Mouse (Mus musculus): Measurements from ENCODE around the gene Cyp2d34. TPM values are rescaled to one million over a fixed set of nuclear protein-coding genes. Genes with fewer than 3 reads are reported as not detected.

Cyp2d34 gene
- not detected in 2 replicates for polyA plus RNA-seq (2012; rRNA removed)

DNA sequence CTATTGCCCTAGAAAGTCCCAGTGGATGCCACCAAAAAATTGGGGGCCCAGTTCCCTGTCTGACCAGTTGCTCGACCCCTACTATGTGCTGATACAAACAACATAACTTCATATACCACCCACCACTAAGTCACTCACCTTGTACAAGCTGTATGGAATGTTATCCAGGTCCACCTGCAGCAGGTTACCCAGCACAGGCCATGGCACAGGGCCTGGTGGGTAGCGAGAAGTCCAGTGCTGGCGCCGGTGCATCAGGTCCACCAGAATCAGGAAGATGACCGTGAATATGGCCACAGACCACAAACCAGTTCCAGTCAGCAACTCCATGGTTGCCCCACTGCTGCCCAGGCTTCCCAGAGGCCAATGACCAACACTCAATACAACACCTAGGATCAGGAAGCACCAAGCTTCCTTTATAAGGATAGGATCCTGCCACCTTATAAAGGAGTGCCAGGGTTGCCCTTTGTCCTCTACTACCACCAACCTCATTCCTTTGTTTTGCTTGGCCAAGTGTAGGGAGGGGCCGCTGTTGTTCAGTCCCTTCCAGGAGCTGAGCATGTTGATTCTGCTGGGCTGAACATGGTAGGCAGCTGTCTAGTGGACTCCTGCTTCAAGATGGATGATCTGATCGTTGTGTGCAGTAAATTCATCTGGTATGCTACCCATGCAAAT lies at the start of gene Cyp2d34:
Gene Cyp2d34 (minus strand): TSS at position 416 of the 672 bp plus-strand sequence.
- H3K4me3 ChIP-seq (replicated peaks; ENCODE audit: insufficient read depth, low read depth, low read length) = no peak within 1 kb of the TSS
- H3K27ac ChIP-seq (ENCODE audit: insufficient read depth, low read length) = no peak within 1 kb of the TSS
- 87% methylated on average over 7 of the region's 7 CpGs for WGBS
- H3K27me3 ChIP-seq (ENCODE audit: control insufficient read depth, insufficient read depth, low read length) = no peaks in the 10 kb centered on the region
- H3K4me1 ChIP-seq (ENCODE audit: control insufficient read depth, insufficient read depth, low read length) = no peaks in the 10 kb centered on the region
- TF ChIP-seq CTCF (IDR thresholded peaks at IDR 0.05; ENCODE audit: borderline replicate concordance, insufficient read depth, low read depth, low read length) (no peak), POLR2A (IDR thresholded peaks at IDR 0.05; ENCODE audit: borderline replicate concordance, insufficient read depth, low read length) (no peak)
- no peak for DNase-seq

DNA sequence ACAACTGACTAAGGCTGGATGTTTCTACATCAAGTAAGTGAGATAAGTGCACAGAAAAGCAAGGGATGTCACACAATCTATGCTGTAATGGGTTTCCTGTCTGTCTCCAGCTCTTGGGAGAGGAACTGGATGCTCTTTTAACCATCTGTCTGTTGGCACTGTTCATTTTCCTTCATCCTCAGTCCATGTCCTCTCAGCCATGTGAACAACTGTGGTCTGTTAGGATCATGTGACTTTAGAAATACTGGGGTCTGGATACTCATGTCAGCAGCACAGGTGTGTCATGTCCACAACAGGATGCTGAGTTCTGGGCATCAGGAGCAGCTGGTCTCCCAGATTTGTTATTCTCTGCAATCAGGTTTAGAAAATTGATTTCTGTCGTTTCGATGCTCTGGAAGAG lies 35.6 kb upstream of the Cyp2d34 start:
- Histone ChIP-seq H3K27me3 (ENCODE audit: control insufficient read depth, insufficient read depth, low read length) (no peaks in the 10 kb centered on the region), H3K27ac (ENCODE audit: insufficient read depth, low read length) (no peak overlapping the region), H3K4me3 (replicated peaks; ENCODE audit: insufficient read depth, low read depth, low read length) (no peak overlapping the region), H3K4me1 (ENCODE audit: control insufficient read depth, insufficient read depth, low read length) (no peaks in the 10 kb centered on the region; the same call in 1 of the 2 replicates)
- no peak for DNase-seq
- WGBS = 55% methylated on average over 2 of the region's 2 CpGs
- TF ChIP-seq POLR2A (IDR thresholded peaks at IDR 0.05; ENCODE audit: borderline replicate concordance, insufficient read depth, low read length) (no peak), CTCF (IDR thresholded peaks at IDR 0.05; ENCODE audit: borderline replicate concordance, insufficient read depth, low read depth, low read length) (no peak)

GRCm38 (mm10) chr15:82644371-82644770 lies 23.6 kb upstream of the Cyp2d34 start:
- no peak for TF ChIP-seq CTCF (IDR thresholded peaks at IDR 0.05; ENCODE audit: borderline replicate concordance, insufficient read depth, low read depth, low read length)
- no peak for TF ChIP-seq POLR2A (IDR thresholded peaks at IDR 0.05; ENCODE audit: borderline replicate concordance, insufficient read depth, low read length)
- Histone ChIP-seq H3K27me3 (ENCODE audit: control insufficient read depth, insufficient read depth, low read length) (no peaks in the 10 kb centered on the region), H3K4me3 (replicated peaks; ENCODE audit: insufficient read depth, low read depth, low read length) (no peak overlapping the region), H3K27ac (ENCODE audit: insufficient read depth, low read length) (no peak overlapping the region), H3K4me1 (ENCODE audit: control insufficient read depth, insufficient read depth, low read length) (no peaks in the 10 kb centered on the region)
- no peak for DNase-seq
- 84% methylated on average over 3 of the region's 3 CpGs for WGBS

DNA sequence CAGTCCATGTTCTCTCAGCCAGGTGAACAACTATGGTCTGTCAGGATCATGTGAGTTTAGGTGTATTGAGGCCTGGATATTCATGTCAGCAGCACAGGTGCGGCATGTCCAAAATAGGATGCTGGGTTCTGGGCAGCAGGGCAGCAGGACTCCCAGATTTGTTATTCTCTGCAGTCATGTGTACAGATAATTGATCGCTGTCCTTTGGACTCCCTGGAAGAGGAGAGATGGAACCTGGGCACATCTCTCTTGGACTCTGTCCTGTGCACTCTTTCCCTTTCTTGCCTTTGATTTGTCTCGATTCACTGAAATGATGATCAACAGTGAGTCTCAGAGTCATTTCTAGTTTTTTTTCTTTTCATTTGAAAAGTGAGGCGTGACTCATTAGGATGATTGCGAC lies 23.0 kb upstream of the Cyp2d34 start:
- WGBS = 94% methylated on average over 5 of the region's 5 CpGs
- no peaks in the 10 kb centered on the region for H3K4me1 ChIP-seq (ENCODE audit: control insufficient read depth, insufficient read depth, low read length)
- no peaks in the 10 kb centered on the region for H3K27me3 ChIP-seq (ENCODE audit: control insufficient read depth, insufficient read depth, low read length)
- no peak for TF ChIP-seq POLR2A (IDR thresholded peaks at IDR 0.05; ENCODE audit: borderline replicate concordance, insufficient read depth, low read length)
- no peak for TF ChIP-seq CTCF (IDR thresholded peaks at IDR 0.05; ENCODE audit: borderline replicate concordance, insufficient read depth, low read depth, low read length)
- no peak overlapping the region for H3K27ac ChIP-seq (ENCODE audit: insufficient read depth, low read length)
- no peak for DNase-seq
- H3K4me3 ChIP-seq (replicated peaks; ENCODE audit: insufficient read depth, low read depth, low read length) = no peak overlapping the region

DNA sequence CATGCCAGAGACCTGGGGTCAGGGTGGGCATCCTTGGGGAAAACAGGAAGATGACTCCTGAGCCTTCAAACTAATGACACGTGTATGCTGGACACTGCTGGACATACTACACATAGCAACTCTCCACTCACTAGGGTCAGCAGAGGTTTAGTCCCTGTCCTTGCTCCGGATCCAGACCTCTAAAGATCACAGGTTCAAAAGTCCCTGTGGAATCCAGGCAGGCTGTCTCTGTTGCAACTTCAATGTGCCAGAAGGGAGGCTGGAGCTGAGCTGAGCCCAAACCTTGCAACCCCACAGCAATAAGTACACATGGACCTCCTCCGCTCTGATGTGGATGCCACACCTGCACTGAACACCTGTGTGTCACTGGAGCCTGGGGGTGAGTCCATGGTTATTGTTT lies 22.0 kb upstream of the Cyp2d34 start:
- H3K27ac ChIP-seq (ENCODE audit: insufficient read depth, low read length) = no peak overlapping the region
- no peak for DNase-seq
- H3K4me1 ChIP-seq (ENCODE audit: control insufficient read depth, insufficient read depth, low read length) = no peaks in the 10 kb centered on the region
- TF ChIP-seq POLR2A (IDR thresholded peaks at IDR 0.05; ENCODE audit: borderline replicate concordance, insufficient read depth, low read length) (no peak), CTCF (IDR thresholded peaks at IDR 0.05; ENCODE audit: borderline replicate concordance, insufficient read depth, low read depth, low read length) (no peak)
- 88% methylated on average over 3 of the region's 3 CpGs for WGBS
- H3K27me3 ChIP-seq (ENCODE audit: control insufficient read depth, insufficient read depth, low read length) = no peaks in the 10 kb centered on the region
- no peak overlapping the region for H3K4me3 ChIP-seq (replicated peaks; ENCODE audit: insufficient read depth, low read depth, low read length)

DNA sequence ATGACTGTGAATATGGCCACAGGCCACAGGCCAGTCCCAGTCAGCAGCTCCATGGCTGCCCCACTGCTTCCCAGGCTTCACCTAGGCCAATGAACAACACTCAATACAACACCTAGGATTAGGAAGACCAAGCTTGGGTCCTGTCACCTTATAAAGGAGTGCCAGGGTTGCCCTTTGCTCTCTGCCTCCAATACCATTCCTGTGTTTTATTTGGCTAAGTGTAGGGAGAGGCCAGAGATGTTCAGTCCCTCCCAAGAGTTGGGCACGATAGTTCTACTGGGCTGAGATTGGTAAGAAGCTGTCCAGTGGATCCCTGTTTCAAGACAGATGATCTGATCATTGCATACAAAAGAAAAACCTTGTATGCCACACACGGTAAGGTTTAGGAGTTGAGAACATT lies 21.2 kb upstream of the Cyp2d34 start:
- Histone ChIP-seq H3K27ac (ENCODE audit: insufficient read depth, low read length) (no peak overlapping the region), H3K4me3 (replicated peaks; ENCODE audit: insufficient read depth, low read depth, low read length) (no peak overlapping the region), H3K4me1 (ENCODE audit: control insufficient read depth, insufficient read depth, low read length) (no peaks in the 10 kb centered on the region), H3K27me3 (ENCODE audit: control insufficient read depth, insufficient read depth, low read length) (no peaks in the 10 kb centered on the region)
- no peak for TF ChIP-seq POLR2A (IDR thresholded peaks at IDR 0.05; ENCODE audit: borderline replicate concordance, insufficient read depth, low read length)
- no peak for TF ChIP-seq CTCF (IDR thresholded peaks at IDR 0.05; ENCODE audit: borderline replicate concordance, insufficient read depth, low read depth, low read length)
- WGBS = 64% methylated on average over 2 of the region's 2 CpGs
- DNase-seq = no peak

GRCm38 (mm10) chr15:82641390-82641789 lies 20.6 kb upstream of the Cyp2d34 start:
- Histone ChIP-seq H3K27me3 (ENCODE audit: control insufficient read depth, insufficient read depth, low read length) (no peaks in the 10 kb centered on the region), H3K27ac (ENCODE audit: insufficient read depth, low read length) (no peak overlapping the region), H3K4me1 (ENCODE audit: control insufficient read depth, insufficient read depth, low read length) (no peaks in the 10 kb centered on the region), H3K4me3 (replicated peaks; ENCODE audit: insufficient read depth, low read depth, low read length) (no peak overlapping the region)
- WGBS = 84% methylated on average over 5 of the region's 5 CpGs
- no peak for DNase-seq
- TF ChIP-seq CTCF (IDR thresholded peaks at IDR 0.05; ENCODE audit: borderline replicate concordance, insufficient read depth, low read depth, low read length) = no peak
- no peak for TF ChIP-seq POLR2A (IDR thresholded peaks at IDR 0.05; ENCODE audit: borderline replicate concordance, insufficient read depth, low read length)

DNA sequence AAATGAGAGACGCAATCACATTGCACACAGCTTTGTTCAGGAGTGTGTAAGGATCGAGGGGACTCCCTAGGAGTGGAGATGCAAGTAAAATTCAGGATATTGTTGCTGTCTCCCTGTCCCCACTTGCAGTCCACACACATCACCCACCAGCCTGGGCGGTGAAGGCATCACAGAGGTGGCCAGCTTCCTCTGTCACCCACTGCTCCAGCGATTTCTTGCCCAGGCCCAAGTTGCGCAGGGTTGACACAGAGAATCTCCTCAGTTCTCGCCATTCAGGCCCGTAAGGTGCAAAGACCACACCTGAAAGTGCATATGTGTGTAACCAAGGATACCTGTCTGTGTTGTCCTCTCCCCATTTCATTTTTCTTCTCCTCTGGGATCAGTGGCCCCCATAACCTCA lies 19.5 kb upstream of the Cyp2d34 start:
- no peak for DNase-seq
- no peak for TF ChIP-seq CTCF (IDR thresholded peaks at IDR 0.05; ENCODE audit: borderline replicate concordance, insufficient read depth, low read depth, low read length)
- TF ChIP-seq POLR2A (IDR thresholded peaks at IDR 0.05; ENCODE audit: borderline replicate concordance, insufficient read depth, low read length) = no peak
- Histone ChIP-seq H3K4me1 (ENCODE audit: control insufficient read depth, insufficient read depth, low read length) (no peaks in the 10 kb centered on the region), H3K27ac (ENCODE audit: insufficient read depth, low read length) (no peak overlapping the region), H3K4me3 (replicated peaks; ENCODE audit: insufficient read depth, low read depth, low read length) (no peak overlapping the region), H3K27me3 (ENCODE audit: control insufficient read depth, insufficient read depth, low read length) (no peaks in the 10 kb centered on the region)
- WGBS = 91% methylated on average over 7 of the region's 7 CpGs
